Mouse (Mus musculus): Measurements from ENCODE around the gene Pnpla2.
"Not testable (repeated sequence)": the region's sequence is repeated elsewhere in the genome, so short reads cannot be mapped to it uniquely, and the experiment has no call there.

Gene Pnpla2

GRCm38 (mm10) chr7:141431434-141432185, 23.4 kb upstream of the Pnpla2 start:
- in situ Hi-C loops (cut with MseI, MboI): no loop called here

GRCm38 (mm10) chr7:141432186-141432611, 22.8 kb upstream of the Pnpla2 start:
- in situ Hi-C loops (cut with MseI, MboI): no loop called here

- in situ Hi-C loops (cut with MseI, MboI): no loop called here
Measured at GRCm38 (mm10) chr7:141432741-141433516, 22.1 kb upstream of the Pnpla2 start.

GRCm38 (mm10) chr7:141433517-141434400, 21.2 kb upstream of the Pnpla2 start:
- in situ Hi-C loops (cut with MseI, MboI): no loop called here

GRCm38 (mm10) chr7:141434464-141434863, 20.5 kb upstream of the Pnpla2 start:
- in situ Hi-C loops (cut with MseI, MboI): no loop called here

- in situ Hi-C loops (cut with MseI, MboI): no loop called here
Measured at GRCm38 (mm10) chr7:141435129-141435855, 19.7 kb upstream of the Pnpla2 start.

- in situ Hi-C loops (cut with MseI, MboI): no loop called here
Measured at GRCm38 (mm10) chr7:141435856-141436522, 19.0 kb upstream of the Pnpla2 start.

- in situ Hi-C loops (cut with MseI, MboI): no loop called here
Measured at GRCm38 (mm10) chr7:141436523-141436892, 18.5 kb upstream of the Pnpla2 start.

- in situ Hi-C loops (cut with MseI, MboI): no loop called here
Measured at GRCm38 (mm10) chr7:141437178-141438120, 17.5 kb upstream of the Pnpla2 start, which contains the start of gene Slc25a22. Slc25a22 (minus strand) TSS chr7:141437892.

GRCm38 (mm10) chr7:141438201-141438968, 16.6 kb upstream of the Pnpla2 start:
- in situ Hi-C loops (cut with MseI, MboI): no loop called here

- in situ Hi-C loops (cut with MseI, MboI): no loop called here
Measured at GRCm38 (mm10) chr7:141439140-141439679, 15.8 kb upstream of the Pnpla2 start.

GRCm38 (mm10) chr7:141439811-141440210, 15.2 kb upstream of the Pnpla2 start:
- in situ Hi-C loops (cut with MseI, MboI): no loop called here

- in situ Hi-C loops (cut with MseI, MboI): no loop called here
Measured at GRCm38 (mm10) chr7:141440613-141441012, 14.4 kb upstream of the Pnpla2 start.

GRCm38 (mm10) chr7:141441460-141441859, 13.5 kb upstream of the Pnpla2 start:
- in situ Hi-C loops (cut with MseI, MboI): no loop called here

- in situ Hi-C loops (cut with MseI, MboI): no loop called here
Measured at GRCm38 (mm10) chr7:141442199-141442598, 12.8 kb upstream of the Pnpla2 start.

GRCm38 (mm10) chr7:141443081-141443821, 11.7 kb upstream of the Pnpla2 start:
- in situ Hi-C loops (cut with MseI, MboI): no loop called here

GRCm38 (mm10) chr7:141443828-141444237, 11.2 kb upstream of the Pnpla2 start, which contains the start of gene Pidd1:
Pidd1 (minus strand) TSS chr7:141444025.
- in situ Hi-C loops (cut with MseI, MboI): no loop called here

- in situ Hi-C loops (cut with MseI, MboI): not testable (repeated sequence)
Measured at GRCm38 (mm10) chr7:141446374-141446773, 8.6 kb upstream of the Pnpla2 start.
